ENCODE assay signal across 11 mouse cellular contexts in genomic region chr2:102117402-102117760, GRCm38 (mm10).
A peak's percentile ranks its signal among the peaks of the same experiment; 100 is the strongest.
DNase-seq lines count a peak whose midpoint lies in the region; ATAC-seq and TF ChIP-seq lines count a peak whose summit lies in the region.
"Had no signal": no experiment of that assay in that cellular context is flagged by ENCODE, and none has a peak within 500 bp of the region (broad histone marks: within the 10 kb centered on the region; RNA-seq: fewer than 3 reads in every experiment).

No protein-coding gene starts in this region.

- 44% methylated on average over 6 of the region's 6 CpGs for WGBS in forebrain, embryonic 10.5 days
- WGBS in forebrain, embryonic 11.5 days: 39% methylated on average over 6 of the region's 6 CpGs
- 37% methylated on average over 6 of the region's 6 CpGs for WGBS in lung, postnatal 0 days

- no peak for TF ChIP-seq CTCF in lung, postnatal 0 days (IDR thresholded peaks at IDR 0.05)

- H3K27ac ChIP-seq in forebrain, embryonic 10.5 days: peak overlapping the region; percentile 57; the same call in 1 of the 2 replicates
- no peak overlapping the region for H3K27ac ChIP-seq in forebrain, embryonic 11.5 days (ENCODE audit: low read depth, low read length)
- H3K27ac ChIP-seq in lung, postnatal 0 days (ENCODE audit: low read length): peak overlapping the region; percentile 66
- H3K27ac ChIP-seq: limb, embryonic 13.5 days had no signal

- DNase-seq in forebrain, embryonic 10.5 days (ENCODE audit: extremely low spot score, low spot score): no peak
- DNase-seq in forebrain, embryonic 11.5 days (ENCODE audit: low spot score): no peak
- DNase-seq in lung, postnatal 0 days (ENCODE audit: low spot score): no peak
- DNase-seq in lung, adult 18-20 months: no peak
- peak; percentile 33 to 66 for DNase-seq in thymus, adult 18-20 months
- no peak for DNase-seq in adrenal gland, adult (ENCODE audit: inconsistent age in 2 of 2, low spot score in 1 of 2)
- no peak for DNase-seq in kidney, postnatal 10 days
- DNase-seq: heart, adult 18-20 months; spleen, adult 18-20 months had no signal

- H3K4me3 ChIP-seq in forebrain, embryonic 10.5 days: no peak overlapping the region
- no peak overlapping the region for H3K4me3 ChIP-seq in forebrain, embryonic 11.5 days (ENCODE audit: low read depth, low read length)
- no peak overlapping the region for H3K4me3 ChIP-seq in lung, postnatal 0 days (ENCODE audit: low read depth, low read length)
- H3K4me3 ChIP-seq: limb, embryonic 13.5 days had no signal

- H3K9me3 ChIP-seq in forebrain, embryonic 10.5 days: no peaks in the 10 kb centered on the region
- no peaks in the 10 kb centered on the region for H3K9me3 ChIP-seq in forebrain, embryonic 11.5 days (ENCODE audit: control insufficient read depth, low read length)
- H3K9me3 ChIP-seq in lung, postnatal 0 days (ENCODE audit: low read length): no peaks in the 10 kb centered on the region
- H3K9me3 ChIP-seq: limb, embryonic 13.5 days had no signal

- no peak overlapping the region for H3K9ac ChIP-seq in forebrain, embryonic 11.5 days (ENCODE audit: low read length)
- no peak overlapping the region for H3K9ac ChIP-seq in lung, postnatal 0 days (replicated peaks; ENCODE audit: low read depth)
- H3K9ac ChIP-seq: limb, embryonic 13.5 days had no signal

- H3K4me2 ChIP-seq in forebrain, embryonic 11.5 days (ENCODE audit: low read depth, low read length, severe bottlenecking): no peak overlapping the region
- H3K4me2 ChIP-seq in lung, postnatal 0 days (replicated peaks; ENCODE audit: low read depth, low read length): no peak overlapping the region
- H3K4me2 ChIP-seq: limb, embryonic 13.5 days had no signal

- H3K4me1 ChIP-seq in forebrain, embryonic 10.5 days: peaks cover 71% of the 10 kb centered on the region
- H3K4me1 ChIP-seq in forebrain, embryonic 11.5 days (replicated peaks; ENCODE audit: control insufficient read depth, insufficient read depth, low read length): peaks cover 13% of the 10 kb centered on the region
- H3K4me1 ChIP-seq in lung, postnatal 0 days (ENCODE audit: insufficient read depth, low read depth, low read length): peaks cover 17% of the 10 kb centered on the region

- no peak for TF ChIP-seq EP300 in lung, postnatal 0 days (IDR thresholded peaks at IDR 0.05)

- no peak for ATAC-seq in forebrain, embryonic 11.5 days (replicated peaks; ENCODE audit: low FRiP score)
- no peak for ATAC-seq in lung, postnatal 0 days
- ATAC-seq in granulocyte monocyte progenitor cell, adult 5-6 weeks (replicated peaks; ENCODE audit: poor library complexity, severe bottlenecking): peak; percentile 24; the same call in 1 of the 2 replicates

- H3K36me3 ChIP-seq in forebrain, embryonic 10.5 days (replicated peaks): peaks cover 12% of the 10 kb centered on the region
- no peaks in the 10 kb centered on the region for H3K36me3 ChIP-seq in forebrain, embryonic 11.5 days (ENCODE audit: control insufficient read depth, insufficient read depth, low read length)
- no peaks in the 10 kb centered on the region for H3K36me3 ChIP-seq in lung, postnatal 0 days (ENCODE audit: insufficient read depth, low read length)

- H3K27me3 ChIP-seq in forebrain, embryonic 10.5 days (ENCODE audit: poor library complexity, severe bottlenecking): no peaks in the 10 kb centered on the region
- H3K27me3 ChIP-seq in forebrain, embryonic 11.5 days (ENCODE audit: control insufficient read depth, insufficient read depth, low read length): no peaks in the 10 kb centered on the region
- H3K27me3 ChIP-seq in lung, postnatal 0 days (replicated peaks; ENCODE audit: insufficient read depth, low read length): no peaks in the 10 kb centered on the region
- H3K27me3 ChIP-seq: limb, embryonic 13.5 days had no signal

Comparison
In these comparisons a context has a peak if more than half of its experiments do, and no peak if none do; other contexts are left out.
1. DNase-seq: peak in thymus, adult 18-20 months (2 of 2); none in forebrain, embryonic 10.5 days (single experiment), forebrain, embryonic 11.5 days (single experiment), lung, postnatal 0 days (single experiment), lung, adult 18-20 months (0 of 2), adrenal gland, adult (0 of 2) and kidney, postnatal 10 days (single experiment).